Mouse (Mus musculus) midbrain, embryonic 16.5 days (tissue): ENCODE measurements around the gene Lin37. TPM values are rescaled to one million over a fixed set of nuclear protein-coding genes. Genes with fewer than 3 reads are reported as not detected.

ENCODE experiments used
- ATAC-seq: fragments of 200-750 bp; cut with Nextera tagmentation; 2 replicates; pipeline ENCODE4 v1.8.0; 2017; ENCODE audit warnings: moderate TSS enrichment
- H3K27ac ChIP-seq: fragments of 300-500 bp; sonication (generic); 2 replicates; pipeline ENCODE4 v1.5.1; 2014; ENCODE audit warnings: mild to moderate bottlenecking, low read length, mixed read lengths
- H3K27me3 ChIP-seq: fragments of 300-500 bp; sonication (generic); 2 replicates; pipeline ENCODE4 v1.6.1; 2014; ENCODE audit warnings: low read depth, low read length, mixed read lengths; ENCODE audit not compliant: control insufficient read depth, insufficient read depth
- H3K36me3 ChIP-seq: fragments of 300-500 bp; sonication (generic); 2 replicates; pipeline ENCODE4 v1.6.1; 2014; ENCODE audit warnings: mild to moderate bottlenecking, low read length, moderate library complexity, mixed read lengths; ENCODE audit not compliant: control insufficient read depth, insufficient read depth
- H3K4me1 ChIP-seq: fragments of 300-500 bp; sonication (generic); 2 replicates; pipeline ENCODE4 v1.6.1; 2014; ENCODE audit warnings: mild to moderate bottlenecking, low read length, mixed read lengths; ENCODE audit not compliant: control insufficient read depth, insufficient read depth
- H3K4me2 ChIP-seq: fragments of 300-500 bp; sonication (generic); 2 replicates; pipeline ENCODE4 v1.6.1; 2014; ENCODE audit warnings: mild to moderate bottlenecking, low read length, mixed read lengths
- H3K4me3 ChIP-seq: fragments of 300-500 bp; sonication (generic); 2 replicates; pipeline ENCODE4 v1.5.1; 2014; ENCODE audit warnings: low read depth, mild to moderate bottlenecking, low read length, moderate library complexity, mixed read lengths
- H3K9ac ChIP-seq: fragments of 300-500 bp; sonication (generic); 2 replicates; pipeline ENCODE4 v1.6.1; 2014; ENCODE audit warnings: low read depth, low read length, mixed read lengths
- H3K9me3 ChIP-seq: fragments of 300-500 bp; sonication (generic); replicated peaks from 2 replicates; pipeline ENCODE4 v1.6.1; 2014; ENCODE audit warnings: mild to moderate bottlenecking, low read length, mixed read lengths; ENCODE audit not compliant: control insufficient read depth, poor library complexity, severe bottlenecking
- WGBS: fragments of 180-500 bp; shearing (Covaris S2); extraction: QIAGEN DNeasy Blood & Tissue Kit; methylation state at CpG from one replicate; pipeline ENCODE4 v1.1.7; 2014; 5-methylcytosine and 5-hydroxymethylcytosine counted together
- polyA plus RNA-seq: library from polyadenylated mRNA; unstranded; fragments of >200 nt; fragmentation: Nextera tagmentation; extraction: Ambion mirVana; gene quantifications from 2 replicates; pipeline ENCODE4 v1.2.1, GENCODE M21; 2015

Gene Lin37
- polyA plus RNA-seq, 1 experiment from 2014 or later: 52.1 TPM

DNA sequence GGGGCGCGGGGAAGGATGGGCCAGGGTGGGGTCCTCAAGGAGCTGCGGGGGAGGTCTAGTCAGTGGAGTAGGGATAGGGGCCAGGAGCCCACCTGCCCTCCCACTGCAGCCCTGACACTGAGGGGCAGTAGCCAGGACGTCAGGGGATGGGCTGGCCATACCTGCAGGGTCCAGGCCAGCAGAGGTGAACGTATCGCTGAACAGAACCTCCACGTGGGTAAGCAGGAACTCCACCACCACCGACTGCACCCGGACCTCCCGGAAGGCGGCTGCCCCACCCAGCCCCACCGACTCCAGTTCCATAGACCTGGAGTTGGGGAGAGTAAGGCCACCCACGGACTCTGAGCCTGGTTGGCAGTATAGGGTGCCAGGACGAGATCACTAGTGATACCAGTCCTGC lies 32.7 kb downstream of the Lin37 start:
- H3K4me2 ChIP-seq: no peak overlapping the region
- H3K27ac ChIP-seq: no peak overlapping the region
- H3K27me3 ChIP-seq: no peaks in the 10 kb centered on the region
- H3K9me3 ChIP-seq: no peaks in the 10 kb centered on the region
- ATAC-seq: no peak
- WGBS: 83% methylated on average over 14 of the region's 14 CpGs
- no peak overlapping the region for H3K9ac ChIP-seq
- H3K4me3 ChIP-seq: no peak overlapping the region
- peaks cover 10% of the 10 kb centered on the region for H3K4me1 ChIP-seq
- peaks cover 67% of the 10 kb centered on the region for H3K36me3 ChIP-seq

DNA sequence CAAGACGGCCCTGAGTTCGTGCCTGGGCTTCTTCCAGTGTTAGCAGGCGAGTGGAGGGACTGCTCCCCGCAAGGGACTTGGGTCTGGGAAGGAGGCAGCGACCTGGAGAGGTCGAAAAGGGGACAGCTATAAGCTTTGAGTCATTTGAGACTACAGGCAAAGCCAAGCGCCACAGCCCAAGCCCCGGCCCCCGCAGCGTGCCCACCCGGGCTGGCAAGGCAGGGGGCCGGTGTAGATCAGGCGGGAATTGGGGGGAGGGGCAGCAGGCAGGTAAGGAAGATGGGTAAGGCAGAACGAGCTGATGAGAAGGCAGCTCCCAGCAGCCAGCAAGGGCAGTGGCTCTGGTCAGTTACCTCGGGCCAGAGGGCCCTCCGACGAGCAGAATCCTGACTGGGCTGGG lies 33.2 kb downstream of the Lin37 start:
- Histone ChIP-seq H3K4me3 (no peak overlapping the region), H3K4me1 (peaks cover 4% of the 10 kb centered on the region), H3K4me2 (no peak overlapping the region), H3K9ac (no peak overlapping the region), H3K36me3 (peaks cover 61% of the 10 kb centered on the region), H3K27me3 (no peaks in the 10 kb centered on the region), H3K9me3 (no peaks in the 10 kb centered on the region), H3K27ac (no peak overlapping the region)
- WGBS: 34% methylated on average over 17 of the region's 17 CpGs
- no peak for ATAC-seq

DNA sequence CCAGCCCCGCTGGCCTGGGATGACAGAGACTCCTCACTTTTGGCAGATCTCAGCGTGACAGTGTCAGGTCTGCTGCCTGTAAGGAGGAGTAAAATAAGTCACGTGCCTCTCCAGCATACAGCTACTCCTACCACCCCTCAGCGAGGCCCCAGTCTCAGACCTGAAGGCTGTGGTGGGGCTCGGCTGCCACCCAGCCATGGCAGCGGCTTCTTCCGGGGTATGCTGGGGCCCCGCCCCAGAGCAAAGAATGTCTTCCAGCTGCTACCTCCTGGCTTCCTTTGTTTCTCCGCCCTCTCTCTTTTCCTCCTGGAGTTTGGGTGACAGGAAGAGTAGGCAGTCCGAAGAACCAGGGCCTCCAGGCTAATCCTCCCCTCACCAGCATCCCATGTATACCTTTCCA lies 33.7 kb downstream of the Lin37 start:
- Histone ChIP-seq H3K9ac (no peak overlapping the region), H3K27me3 (no peaks in the 10 kb centered on the region), H3K4me1 (no peaks in the 10 kb centered on the region), H3K4me3 (no peak overlapping the region), H3K27ac (no peak overlapping the region), H3K36me3 (peaks cover 61% of the 10 kb centered on the region), H3K4me2 (no peak overlapping the region), H3K9me3 (no peaks in the 10 kb centered on the region)
- 47% methylated on average over 10 of the region's 10 CpGs for WGBS
- no peak for ATAC-seq

DNA sequence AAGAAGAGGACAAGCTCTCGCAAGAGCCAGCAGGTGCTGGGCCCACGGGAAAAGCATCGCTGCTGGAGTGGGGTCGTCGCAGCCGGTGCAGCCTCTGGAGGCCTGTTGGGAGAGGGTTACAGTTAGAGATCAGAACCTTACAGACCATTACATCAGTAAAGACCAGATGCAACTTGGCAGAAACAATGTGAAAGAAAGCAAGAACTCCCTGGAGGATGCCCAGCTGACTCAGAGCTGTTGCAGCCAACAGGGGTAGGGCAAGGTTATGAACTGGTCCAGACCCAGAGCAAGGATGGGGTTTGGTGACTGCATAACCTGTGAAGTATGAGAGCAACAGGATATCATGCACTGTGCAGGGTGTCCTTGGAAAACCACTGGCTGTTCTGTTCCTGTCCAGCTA lies 35.2 kb downstream of the Lin37 start:
- Histone ChIP-seq H3K36me3 (peaks cover 54% of the 10 kb centered on the region), H3K4me3 (no peak overlapping the region), H3K9ac (no peak overlapping the region), H3K4me2 (no peak overlapping the region), H3K9me3 (no peaks in the 10 kb centered on the region), H3K4me1 (no peaks in the 10 kb centered on the region; the same call in 1 of the 2 replicates), H3K27ac (no peak overlapping the region), H3K27me3 (no peaks in the 10 kb centered on the region)
- 83% methylated on average over 6 of the region's 6 CpGs for WGBS
- no peak for ATAC-seq

DNA sequence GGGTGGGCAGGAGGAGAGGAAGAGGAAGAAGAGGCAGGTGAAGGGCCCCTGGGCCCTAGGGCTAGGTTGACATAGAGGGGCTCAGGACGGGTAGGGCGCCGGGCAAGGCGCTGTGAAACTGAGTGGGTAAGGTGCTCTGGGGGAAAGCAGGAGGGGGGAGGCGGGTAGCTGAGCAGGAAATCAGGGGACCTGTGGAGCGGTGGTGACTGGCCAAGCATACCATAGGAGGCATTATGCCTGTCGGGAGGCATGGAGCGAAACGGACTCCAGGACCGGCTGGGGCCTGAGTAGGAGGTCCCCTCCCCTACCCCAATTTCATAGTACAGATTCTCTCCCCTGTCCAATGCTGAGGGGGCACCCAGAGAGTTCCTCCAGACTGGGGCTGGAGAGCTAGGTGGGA lies 36.8 kb downstream of the Lin37 start:
- H3K27me3 ChIP-seq: no peaks in the 10 kb centered on the region
- no peak overlapping the region for H3K9ac ChIP-seq
- no peak overlapping the region for H3K4me3 ChIP-seq
- H3K4me2 ChIP-seq: no peak overlapping the region
- H3K36me3 ChIP-seq: peaks cover 39% of the 10 kb centered on the region
- no peaks in the 10 kb centered on the region for H3K9me3 ChIP-seq
- no peak for ATAC-seq
- H3K27ac ChIP-seq: no peak overlapping the region
- H3K4me1 ChIP-seq: no peaks in the 10 kb centered on the region; the same call in 1 of the 2 replicates
- WGBS: 76% methylated on average over 10 of the region's 10 CpGs

DNA sequence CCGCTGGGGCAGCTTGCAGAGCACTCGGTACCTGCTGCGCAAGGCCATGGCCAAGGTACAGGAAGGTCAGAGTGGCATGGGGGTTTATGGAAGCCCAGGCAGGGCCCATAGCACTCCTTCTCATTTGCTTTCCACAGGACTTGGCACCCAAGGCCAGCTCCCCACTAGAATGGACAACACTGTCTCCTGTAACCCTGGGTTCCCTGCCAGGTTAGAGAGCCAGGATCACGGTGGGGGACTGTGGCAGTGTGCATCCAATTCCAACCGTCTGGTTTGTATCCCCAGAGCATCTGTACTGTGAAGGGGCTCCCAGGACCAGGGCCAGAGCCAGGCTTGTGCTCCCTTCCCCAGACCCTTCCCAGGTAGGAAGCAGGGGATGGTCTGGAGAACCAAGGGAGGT lies 38.8 kb downstream of the Lin37 start:
- ATAC-seq: peak; percentile 6; the same call in 1 of the 2 replicates
- Histone ChIP-seq H3K4me1 (no peaks in the 10 kb centered on the region; the same call in 1 of the 2 replicates), H3K4me2 (no peak overlapping the region), H3K9me3 (no peaks in the 10 kb centered on the region), H3K4me3 (no peak overlapping the region), H3K27me3 (no peaks in the 10 kb centered on the region), H3K27ac (no peak overlapping the region), H3K36me3 (peaks cover 27% of the 10 kb centered on the region), H3K9ac (no peak overlapping the region)
- whole genome bisulfite sequencing: 62% methylated on average over 5 of the region's 5 CpGs

DNA sequence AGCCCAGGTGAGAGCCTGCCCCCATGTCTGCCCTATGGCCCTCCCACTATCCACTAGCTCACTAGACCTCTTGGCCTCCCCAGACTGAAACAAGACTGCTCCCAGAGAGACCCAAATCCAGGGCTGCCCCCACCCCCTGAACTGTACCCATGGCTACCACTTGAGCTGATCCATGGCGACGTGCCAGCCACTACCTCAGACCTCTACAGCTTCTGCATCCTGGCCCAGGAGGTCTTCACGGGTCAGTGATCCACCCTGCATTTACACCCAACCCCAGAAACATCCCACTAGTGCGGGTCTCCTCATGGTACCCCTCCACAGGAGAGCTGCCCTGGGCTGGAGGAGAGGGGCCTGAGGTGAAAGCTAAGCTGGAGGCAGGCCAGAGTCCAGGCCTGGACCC lies 39.2 kb downstream of the Lin37 start:
- peaks cover 23% of the 10 kb centered on the region for H3K36me3 ChIP-seq
- H3K27ac ChIP-seq: no peak overlapping the region
- H3K4me3 ChIP-seq: no peak overlapping the region
- WGBS: 37% methylated on average over 4 of the region's 4 CpGs
- H3K9me3 ChIP-seq: no peaks in the 10 kb centered on the region
- peak; percentile 18 for ATAC-seq
- no peaks in the 10 kb centered on the region for H3K27me3 ChIP-seq
- H3K4me2 ChIP-seq: no peak overlapping the region
- H3K4me1 ChIP-seq: no peaks in the 10 kb centered on the region; the same call in 1 of the 2 replicates
- H3K9ac ChIP-seq: no peak overlapping the region

DNA sequence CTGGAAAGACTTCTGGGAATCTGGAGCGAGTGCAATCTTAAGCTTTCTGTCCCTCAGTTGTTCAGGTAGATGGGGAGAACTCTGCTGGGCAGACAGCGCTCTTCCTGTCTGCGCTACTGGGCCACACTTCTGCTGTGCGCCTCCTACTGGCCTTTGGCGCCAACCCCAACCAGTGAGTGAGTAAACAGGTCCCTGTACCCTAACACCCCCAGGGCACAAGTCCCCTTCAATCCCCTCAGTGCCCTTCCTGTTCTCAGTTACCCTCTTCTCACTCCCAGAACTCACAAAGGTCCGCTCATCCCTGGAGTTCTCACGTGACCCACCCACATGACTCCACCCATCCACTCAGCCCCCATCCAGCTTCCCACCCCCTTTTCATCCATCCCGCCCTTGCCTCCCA lies 41.3 kb downstream of the Lin37 start:
- H3K27ac ChIP-seq: no peak overlapping the region

DNA sequence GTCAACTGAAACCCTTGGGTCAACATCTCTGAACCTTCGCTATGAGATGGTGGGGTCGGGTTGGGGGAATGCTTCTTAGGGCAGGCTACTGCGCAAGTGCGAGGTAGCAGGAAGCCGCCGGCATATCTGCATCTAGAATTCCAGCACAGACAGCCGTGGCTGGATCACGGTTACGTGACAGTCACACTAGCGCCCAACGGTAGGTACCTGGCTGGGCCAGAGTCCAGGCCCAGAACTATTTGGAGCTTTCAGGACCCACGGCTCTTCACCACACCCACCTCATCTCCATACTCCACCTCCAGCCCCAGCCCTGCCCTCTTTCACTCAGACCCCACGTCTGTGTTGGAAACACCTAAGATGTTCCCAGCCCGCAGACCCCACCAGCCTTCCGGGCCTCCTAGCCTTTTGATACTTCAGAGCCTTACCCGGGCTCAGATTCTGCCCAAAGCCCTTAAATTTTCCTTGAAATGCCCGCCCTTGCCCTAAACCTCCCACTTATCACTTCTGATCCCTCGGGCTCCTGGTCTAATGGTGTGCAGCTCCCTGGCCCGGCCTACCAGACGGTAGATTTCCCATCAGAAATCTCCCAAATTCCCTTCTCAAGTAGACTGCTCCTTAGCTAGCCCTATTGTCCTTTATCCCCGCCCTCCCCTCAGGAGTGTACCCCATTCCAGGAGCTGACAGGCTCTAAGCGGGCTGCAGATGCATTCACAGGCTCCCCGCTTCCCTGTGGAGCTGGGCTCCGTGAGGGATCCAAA lies 44.5 kb downstream of the Lin37 start:
- no peak overlapping the region for H3K27ac ChIP-seq
- no peak overlapping the region for H3K4me2 ChIP-seq
- no peak overlapping the region for H3K9ac ChIP-seq
- 54% methylated on average over 24 of the region's 24 CpGs for WGBS
- H3K27me3 ChIP-seq: no peaks in the 10 kb centered on the region
- no peaks in the 10 kb centered on the region for H3K9me3 ChIP-seq
- H3K4me1 ChIP-seq: no peaks in the 10 kb centered on the region; the same call in 1 of the 2 replicates
- no peak for ATAC-seq
- no peak overlapping the region for H3K4me3 ChIP-seq
- no peaks in the 10 kb centered on the region for H3K36me3 ChIP-seq

More for the DNA sequence above, 41.3 kb downstream of the Lin37 start:
- Histone ChIP-seq H3K9ac (no peak overlapping the region), H3K4me2 (no peak overlapping the region), H3K4me1 (no peaks in the 10 kb centered on the region; the same call in 1 of the 2 replicates), H3K4me3 (no peak overlapping the region), H3K27me3 (no peaks in the 10 kb centered on the region), H3K9me3 (no peaks in the 10 kb centered on the region), H3K36me3 (peaks cover 8% of the 10 kb centered on the region)
- no peak for ATAC-seq
- 44% methylated on average over 8 of the region's 8 CpGs for WGBS
